ENCODE assay signal across 15 mouse cellular contexts in the genomic region with DNA sequence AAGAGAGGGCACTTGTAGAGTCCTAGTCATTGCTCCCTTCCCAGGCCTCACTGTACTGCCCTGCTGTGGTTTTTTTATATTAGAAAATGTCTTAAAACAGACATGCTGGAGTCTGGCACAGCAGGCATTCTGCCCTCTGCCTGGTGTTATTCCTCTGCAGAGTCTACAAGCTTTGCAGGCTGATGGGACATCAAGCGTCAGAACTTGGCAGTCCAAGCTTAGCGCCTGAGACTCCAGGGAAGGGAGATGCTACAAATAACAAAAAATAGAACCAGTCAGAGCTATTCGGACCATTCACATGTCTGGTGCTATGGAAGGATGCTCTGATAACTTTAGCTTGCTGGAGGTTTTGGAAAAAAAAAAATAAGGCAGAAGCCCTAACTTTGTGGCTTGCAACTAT.
"Had no signal": no experiment of that assay in that cellular context is flagged by ENCODE, and none has a peak within 500 bp of the region (broad histone marks: within the 10 kb centered on the region; RNA-seq: fewer than 3 reads in every experiment).

No protein-coding gene starts in this region.

- H3K9me3 ChIP-seq: limb, embryonic 15.5 days; liver, embryonic 12.5 days; midbrain, embryonic 10.5 days; neural tube, embryonic 15.5 days had no signal

- H3K4me3 ChIP-seq: limb, embryonic 15.5 days; liver, embryonic 12.5 days; midbrain, embryonic 10.5 days; myocyte; neural tube, embryonic 15.5 days had no signal

- H3K27ac ChIP-seq: limb, embryonic 15.5 days; liver, embryonic 12.5 days; midbrain, embryonic 10.5 days; neural tube, embryonic 15.5 days; stomach, postnatal 0 days had no signal

- DNase-seq: kidney, postnatal 10 days; layer of hippocampus, postnatal 36 days; lung, embryonic 14.5 days; lung, postnatal 10 days; lung, postnatal 4 days; midbrain, embryonic 14.5 days; right cerebral cortex, adult 18-20 months; thymus, adult 18-20 months; thymus, postnatal 14 days had no signal

- H3K4me2 ChIP-seq: limb, embryonic 15.5 days; liver, embryonic 12.5 days; lung, embryonic 14.5 days; neural tube, embryonic 15.5 days had no signal

- H3K27me3 ChIP-seq: limb, embryonic 15.5 days; liver, embryonic 12.5 days; neural tube, embryonic 15.5 days had no signal

- H3K9ac ChIP-seq: limb, embryonic 15.5 days; liver, embryonic 12.5 days; lung, embryonic 14.5 days; neural tube, embryonic 15.5 days had no signal
